In genomic region chr1:98089336-98089975, GRCm38 (mm10) we compare ENCODE assay signal across 16 mouse cellular contexts.
"Had no signal": no experiment of that assay in that cellular context is flagged by ENCODE, and none has a peak within 500 bp of the region (broad histone marks: within the 10 kb centered on the region; RNA-seq: fewer than 3 reads in every experiment).

No protein-coding gene starts in this region.

- H3K4me1 ChIP-seq: stomach, embryonic 15.5 days had no signal

- H3K27me3 ChIP-seq: midbrain, embryonic 12.5 days; neural tube, embryonic 13.5 days; neural tube, embryonic 15.5 days; stomach, embryonic 15.5 days had no signal

- H3K27ac ChIP-seq: midbrain, embryonic 10.5 days; midbrain, embryonic 12.5 days; neural tube, embryonic 13.5 days; neural tube, embryonic 15.5 days; stomach, embryonic 15.5 days had no signal

- H3K4me2 ChIP-seq: lung, embryonic 14.5 days; midbrain, embryonic 12.5 days; neural tube, embryonic 13.5 days; neural tube, embryonic 15.5 days; stomach, embryonic 15.5 days had no signal

- DNase-seq: lung, adult 18-20 months; lung, embryonic 14.5 days; lung, postnatal 10 days; lung, postnatal 4 days; midbrain, embryonic 14.5 days; right cerebral cortex, postnatal 14 days; thymus, adult 18-20 months; thymus, postnatal 14 days; thymus, postnatal 36 days had no signal

- H3K9me3 ChIP-seq: midbrain, embryonic 10.5 days; midbrain, embryonic 12.5 days; neural tube, embryonic 13.5 days; neural tube, embryonic 15.5 days; stomach, embryonic 15.5 days had no signal

- H3K9ac ChIP-seq: lung, embryonic 14.5 days; midbrain, embryonic 12.5 days; neural tube, embryonic 13.5 days; neural tube, embryonic 15.5 days; stomach, embryonic 15.5 days had no signal

- H3K36me3 ChIP-seq: midbrain, embryonic 10.5 days; midbrain, embryonic 12.5 days; neural tube, embryonic 13.5 days; neural tube, embryonic 15.5 days; stomach, embryonic 15.5 days had no signal

- H3K4me3 ChIP-seq: midbrain, embryonic 10.5 days; midbrain, embryonic 12.5 days; myocyte; neural tube, embryonic 13.5 days; neural tube, embryonic 15.5 days; stomach, embryonic 15.5 days had no signal

- ATAC-seq: midbrain, embryonic 16.5 days had no signal
